Mouse (Mus musculus) forebrain, embryonic 14.5 days (tissue): ENCODE measurements around the gene Adk. TPM values are rescaled to one million over a fixed set of nuclear protein-coding genes. Genes with fewer than 3 reads are reported as not detected.
A peak's percentile ranks its signal among the peaks of the same experiment; 100 is the strongest.

Experiments used
- ATAC-seq: fragments of 200-750 bp; cut with Nextera tagmentation; 2 replicates; pipeline ENCODE4 v1.8.0; 2017; ENCODE audit warnings: mild to moderate bottlenecking, moderate library complexity
- DNase-seq: peaks from one replicate; pipeline ENCODE4 v3.0.0-alpha.2; 2015; ENCODE audit warnings: low spot score
- H3K27ac ChIP-seq: fragments of 300-500 bp; sonication (generic); 2 replicates; pipeline ENCODE4 v1.5.1; 2014; ENCODE audit warnings: low read depth, mild to moderate bottlenecking, control low read depth, low read length, moderate library complexity
- H3K27me3 ChIP-seq: fragments of 300-500 bp; sonication (generic); replicated peaks from 2 replicates; pipeline ENCODE4 v1.6.1; 2014; ENCODE audit warnings: low read length, control low read depth, mixed read lengths; ENCODE audit not compliant: control insufficient read depth, insufficient read depth
- H3K36me3 ChIP-seq: fragments of 300-500 bp; sonication (generic); 2 replicates; pipeline ENCODE4 v1.6.1; 2014; ENCODE audit warnings: low read length, control low read depth; ENCODE audit not compliant: control insufficient read depth, insufficient read depth
- H3K4me1 ChIP-seq: fragments of 300-500 bp; sonication (generic); 2 replicates; pipeline ENCODE4 v1.6.1; 2014; ENCODE audit warnings: antibody characterized with exemption, low read length, control low read depth; ENCODE audit not compliant: control insufficient read depth, insufficient read depth
- H3K4me2 ChIP-seq: fragments of 300-500 bp; sonication (generic); 2 replicates; pipeline ENCODE4 v1.6.1; 2014; ENCODE audit warnings: mild to moderate bottlenecking, control low read depth, low read length
- H3K4me3 ChIP-seq: fragments of 300-500 bp; sonication (generic); 2 replicates; pipeline ENCODE4 v1.5.1; 2014; ENCODE audit warnings: low read depth, low read length, control low read depth
- H3K9ac ChIP-seq: fragments of 300-500 bp; sonication (generic); 2 replicates; pipeline ENCODE4 v1.6.1; 2014; ENCODE audit warnings: mild to moderate bottlenecking, low read length, control low read depth, moderate library complexity
- H3K9me3 ChIP-seq: fragments of 300-500 bp; sonication (generic); replicated peaks from 2 replicates; pipeline ENCODE4 v1.6.1; 2016; ENCODE audit warnings: low read length, control low read depth, mixed read lengths; ENCODE audit not compliant: control insufficient read depth
- WGBS: fragments of 180-500 bp; shearing (Covaris S2); extraction: QIAGEN DNeasy Blood & Tissue Kit; methylation state at CpG from one replicate; pipeline ENCODE4 v1.1.7; 2014; 5-methylcytosine and 5-hydroxymethylcytosine counted together
- polyA plus RNA-seq: library from polyadenylated mRNA; unstranded; fragments of >200 nt; fragmentation: Nextera tagmentation; extraction: Ambion mirVana; gene quantifications from 2 replicates; pipeline ENCODE4 v1.2.1, GENCODE M21; 2014

Adk gene
- polyA plus RNA-seq, 1 experiment from 2014 or later: 79.9 TPM

DNA sequence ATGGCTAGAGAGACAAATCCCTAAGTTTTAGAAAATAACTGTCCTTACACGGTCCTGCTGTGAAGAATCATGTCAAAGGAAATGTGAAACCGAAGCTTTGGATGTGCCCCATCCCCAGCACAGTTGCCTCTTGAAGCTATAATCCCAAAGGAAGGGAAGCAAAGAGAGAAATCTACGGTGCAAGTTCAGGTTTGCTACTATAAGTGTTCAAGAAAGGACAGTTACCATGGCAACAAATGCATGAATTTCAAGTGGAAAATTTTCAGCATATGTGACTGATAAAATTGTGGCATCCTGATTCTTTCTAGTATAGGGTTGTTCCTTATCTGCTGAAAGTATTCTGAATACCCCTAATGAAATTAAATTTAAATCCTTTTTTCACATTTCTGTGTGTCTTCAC, 169.8 kb downstream of the Adk start:
- 0 out of 2 replicates have a peak overlapping the region, but pooled peaks have one; percentile 56 for H3K27ac ChIP-seq
- H3K36me3 ChIP-seq: no peaks in the 10 kb centered on the region
- peak; percentile 32; the same call in 1 of the 2 replicates for ATAC-seq
- H3K9me3 ChIP-seq: no peaks in the 10 kb centered on the region
- no peak overlapping the region for H3K9ac ChIP-seq
- WGBS: 49% methylated on average over 3 of the region's 3 CpGs
- no peaks in the 10 kb centered on the region for H3K27me3 ChIP-seq
- no peak overlapping the region for H3K4me3 ChIP-seq
- DNase-seq: peak; percentile 80
- H3K4me2 ChIP-seq: no peak overlapping the region
- peaks cover 6% of the 10 kb centered on the region for H3K4me1 ChIP-seq

DNA sequence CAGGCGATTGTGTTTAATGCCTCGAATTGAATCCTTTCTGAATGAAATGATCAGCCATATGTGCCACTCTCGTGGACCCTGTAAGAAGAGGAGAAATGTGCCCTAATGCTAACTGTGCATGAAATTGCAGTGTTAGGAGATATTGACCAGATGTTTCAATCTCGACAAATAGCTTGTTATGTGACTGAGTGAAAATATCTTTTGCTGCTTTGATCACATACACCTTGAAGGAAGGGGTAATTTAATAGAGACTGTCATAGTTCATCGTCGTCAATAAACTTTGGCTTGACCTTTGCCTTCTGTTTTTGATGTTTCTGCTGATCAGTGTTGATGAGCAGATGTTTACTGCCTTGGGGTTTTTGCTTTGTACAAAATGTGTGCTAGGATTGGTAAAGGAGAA, 171.1 kb downstream of the Adk start:
- DNase-seq (no peak), ATAC-seq (no peak; the same call in 1 of the 2 replicates)
- H3K9ac ChIP-seq: no peak overlapping the region
- WGBS: 90% methylated on average over 6 of the region's 6 CpGs
- H3K36me3 ChIP-seq: no peaks in the 10 kb centered on the region
- no peaks in the 10 kb centered on the region for H3K27me3 ChIP-seq
- no peak overlapping the region for H3K4me3 ChIP-seq
- H3K9me3 ChIP-seq: no peaks in the 10 kb centered on the region
- H3K4me2 ChIP-seq: no peak overlapping the region
- peaks cover 6% of the 10 kb centered on the region for H3K4me1 ChIP-seq
- H3K27ac ChIP-seq: no peak overlapping the region

DNA sequence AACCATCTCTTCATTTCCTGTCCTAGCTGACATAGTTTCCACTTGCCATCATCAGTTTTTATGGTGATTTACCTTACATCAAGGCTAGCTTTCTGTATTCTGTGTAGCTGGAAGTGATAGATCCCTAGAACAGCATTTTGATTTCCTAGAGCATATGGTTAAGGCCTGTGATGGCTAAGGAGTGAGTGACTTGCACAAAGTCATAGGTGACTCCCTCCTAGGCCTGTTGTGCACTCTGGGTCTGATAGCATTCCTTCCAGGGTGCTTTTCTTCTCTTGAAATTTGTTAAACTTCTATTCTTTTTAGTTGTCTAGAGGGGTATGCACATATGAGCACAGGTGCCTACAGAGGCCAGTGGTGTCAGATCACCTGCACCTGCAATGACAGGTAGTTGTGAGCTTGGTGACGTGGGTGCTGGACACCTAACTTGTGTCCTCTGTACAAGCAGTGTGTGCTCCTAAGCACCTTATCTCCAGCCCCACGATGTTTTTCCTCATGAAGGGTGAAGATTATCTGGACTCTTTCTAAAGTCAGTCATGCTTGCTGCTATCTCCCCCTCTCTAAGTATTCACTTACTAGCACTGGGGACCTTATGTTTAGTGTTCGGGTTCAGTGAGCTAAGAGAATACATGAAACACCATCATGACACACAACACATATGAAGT, 171.7 kb downstream of the Adk start:
- no peak for DNase-seq
- H3K4me3 ChIP-seq: no peak overlapping the region
- 90% methylated on average over 3 of the region's 3 CpGs for WGBS
- no peaks in the 10 kb centered on the region for H3K27me3 ChIP-seq
- no peak overlapping the region for H3K4me2 ChIP-seq
- no peak for ATAC-seq
- no peak overlapping the region for H3K27ac ChIP-seq
- no peak overlapping the region for H3K9ac ChIP-seq
- peaks cover 6% of the 10 kb centered on the region for H3K4me1 ChIP-seq
- no peaks in the 10 kb centered on the region for H3K36me3 ChIP-seq
- H3K9me3 ChIP-seq: no peaks in the 10 kb centered on the region

DNA sequence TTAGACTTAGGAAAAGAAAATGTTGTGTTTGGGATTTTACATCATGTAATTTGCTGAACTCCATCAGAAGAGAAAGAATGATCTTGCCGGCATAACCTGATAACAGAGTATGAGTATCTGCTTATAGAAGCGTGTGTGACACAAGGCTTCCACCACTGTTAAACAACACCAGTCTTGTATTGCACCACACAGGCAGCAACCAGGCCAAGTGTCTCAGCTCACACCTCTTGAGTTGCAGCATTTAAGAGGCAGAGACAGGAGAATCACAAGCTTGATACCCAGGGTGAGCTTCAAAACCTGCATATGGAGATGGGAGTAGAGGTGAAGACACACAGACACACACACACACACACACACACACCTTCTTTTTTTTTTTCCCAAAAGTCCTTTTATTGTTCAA, 184.7 kb downstream of the Adk start:
- DNase-seq (no peak), ATAC-seq (no peak)
- H3K27ac ChIP-seq: no peak overlapping the region
- no peak overlapping the region for H3K9ac ChIP-seq
- no peaks in the 10 kb centered on the region for H3K27me3 ChIP-seq
- 94% methylated on average over 2 of the region's 2 CpGs for WGBS
- no peak overlapping the region for H3K4me3 ChIP-seq
- no peaks in the 10 kb centered on the region for H3K36me3 ChIP-seq
- H3K4me2 ChIP-seq: no peak overlapping the region
- no peaks in the 10 kb centered on the region for H3K4me1 ChIP-seq
- H3K9me3 ChIP-seq: no peaks in the 10 kb centered on the region

DNA sequence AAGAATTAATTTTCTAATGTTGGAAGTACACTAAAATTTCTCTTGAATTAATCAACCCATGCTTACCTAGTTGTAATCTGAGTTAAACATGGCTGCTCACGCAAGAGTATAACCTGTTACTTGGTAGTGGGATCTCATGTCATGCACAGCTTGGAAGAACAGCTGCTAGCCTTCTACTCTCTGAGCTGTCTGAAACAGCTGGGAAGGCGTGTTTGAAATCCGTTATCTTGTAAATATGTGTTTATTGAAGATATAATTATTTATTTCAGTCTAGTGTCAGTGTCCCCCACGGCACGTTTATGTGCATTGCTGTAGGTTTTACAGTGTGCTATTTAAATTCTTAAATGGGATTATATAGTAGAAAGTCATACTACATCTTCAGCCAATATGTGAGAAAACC, 188.7 kb downstream of the Adk start:
- WGBS: 93% methylated on average over 5 of the region's 5 CpGs
- Histone ChIP-seq H3K36me3 (no peaks in the 10 kb centered on the region), H3K9me3 (no peaks in the 10 kb centered on the region), H3K9ac (no peak overlapping the region), H3K4me1 (no peaks in the 10 kb centered on the region), H3K27me3 (no peaks in the 10 kb centered on the region), H3K4me3 (no peak overlapping the region), H3K4me2 (no peak overlapping the region), H3K27ac (no peak overlapping the region)
- no peak for ATAC-seq
- DNase-seq: no peak

DNA sequence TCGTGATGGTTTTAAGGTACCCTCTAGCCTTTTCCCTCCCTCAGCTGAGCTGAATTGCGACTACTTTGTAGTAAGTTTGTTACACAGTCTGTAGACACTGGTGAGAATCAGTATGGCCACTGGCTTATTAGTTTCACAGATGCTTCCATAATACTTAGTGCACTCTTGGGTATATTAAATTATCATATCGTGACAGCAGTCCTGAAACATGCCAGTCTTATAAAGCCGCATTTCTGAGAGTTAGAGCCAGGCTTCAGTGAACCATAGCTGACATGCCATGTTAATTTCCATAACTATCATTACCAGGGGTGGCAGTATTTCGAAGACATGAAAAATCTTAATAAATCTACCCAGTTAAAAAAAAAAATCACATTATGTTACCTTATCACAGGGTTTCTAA, 199.0 kb downstream of the Adk start:
- no peak overlapping the region for H3K9ac ChIP-seq
- no peak for ATAC-seq
- no peaks in the 10 kb centered on the region for H3K27me3 ChIP-seq
- peak overlapping the region; percentile 93 for H3K27ac ChIP-seq
- no peaks in the 10 kb centered on the region for H3K36me3 ChIP-seq
- peak; percentile 66 for DNase-seq
- H3K9me3 ChIP-seq: no peaks in the 10 kb centered on the region
- peaks cover 17% of the 10 kb centered on the region for H3K4me1 ChIP-seq
- no peak overlapping the region for H3K4me3 ChIP-seq
- 21% methylated on average over 5 of the region's 5 CpGs for WGBS
- H3K4me2 ChIP-seq: no peak overlapping the region; the same call in 1 of the 2 replicates

DNA sequence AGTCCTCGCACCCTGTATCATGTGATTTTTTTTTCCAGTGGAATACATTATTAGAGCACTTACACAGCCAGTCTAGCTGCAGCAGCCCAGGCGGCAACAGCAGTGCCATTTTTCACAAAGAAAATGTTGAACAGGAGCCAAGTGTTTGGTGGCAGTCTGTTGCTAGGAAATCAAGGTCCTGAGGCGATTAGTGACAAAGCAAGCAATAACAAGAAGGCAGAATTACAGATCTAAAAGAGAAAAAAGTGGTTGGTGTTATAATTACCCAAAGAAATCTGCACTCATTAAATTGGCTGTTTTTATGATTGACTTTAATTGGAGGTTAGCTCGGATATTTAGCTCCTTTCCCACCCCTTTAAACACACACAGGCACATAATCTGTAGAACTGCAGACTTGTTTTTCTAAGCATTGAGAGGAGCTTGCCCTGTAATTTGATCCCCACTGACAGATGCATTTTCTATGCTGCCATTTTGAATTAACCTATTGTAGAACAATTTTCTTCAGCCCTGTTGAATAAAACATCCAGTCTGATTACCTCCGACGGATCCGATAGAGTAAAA, 200.0 kb downstream of the Adk start:
- peak overlapping the region; percentile 45; the same call in 1 of the 2 replicates for H3K9ac ChIP-seq
- WGBS: 2% methylated on average over 7 of the region's 7 CpGs
- H3K4me3 ChIP-seq: no peak overlapping the region
- peaks cover 17% of the 10 kb centered on the region for H3K4me1 ChIP-seq
- no peaks in the 10 kb centered on the region for H3K27me3 ChIP-seq
- peak; percentile 94 for ATAC-seq
- H3K27ac ChIP-seq: peak overlapping the region; percentile 93
- no peaks in the 10 kb centered on the region for H3K36me3 ChIP-seq
- DNase-seq: peak; percentile 99
- peak overlapping the region; percentile 39 for H3K4me2 ChIP-seq
- no peaks in the 10 kb centered on the region for H3K9me3 ChIP-seq

DNA sequence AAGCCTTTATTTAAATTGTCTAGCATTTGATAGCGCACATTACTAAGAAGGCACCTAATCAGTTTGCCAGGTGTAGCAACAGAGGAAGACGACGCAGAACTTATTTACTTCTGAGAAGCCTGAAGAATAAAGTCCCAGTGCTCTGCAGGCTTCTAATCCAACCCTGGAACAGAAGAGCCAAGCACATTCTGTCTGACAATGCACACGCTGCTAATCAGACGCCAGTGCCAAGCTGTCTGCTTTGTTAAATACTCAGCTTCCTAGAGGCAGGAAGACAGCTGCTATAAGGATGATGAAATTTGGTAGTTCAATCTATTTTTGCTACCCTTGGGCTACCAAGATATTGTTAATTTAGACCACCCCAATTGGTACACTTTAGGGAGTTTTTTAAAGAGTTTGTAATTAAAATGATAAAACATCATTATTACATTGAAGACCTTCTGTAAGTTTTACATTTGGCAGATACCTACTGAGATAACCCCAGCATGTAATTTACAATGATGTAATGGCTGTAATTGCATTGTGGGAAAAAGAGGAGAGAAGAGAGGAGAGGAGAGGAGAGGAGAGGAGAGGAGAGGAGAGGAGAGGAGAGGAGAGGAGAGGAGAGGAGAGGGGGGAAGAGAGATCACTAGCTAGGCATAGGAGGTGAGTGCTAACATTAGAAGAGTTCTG, 201.1 kb downstream of the Adk start:
- no peak overlapping the region for H3K4me3 ChIP-seq
- H3K27me3 ChIP-seq: no peaks in the 10 kb centered on the region
- peaks cover 17% of the 10 kb centered on the region for H3K4me1 ChIP-seq
- no peaks in the 10 kb centered on the region for H3K9me3 ChIP-seq
- peak overlapping the region; percentile 92 for H3K27ac ChIP-seq
- ATAC-seq (peak; percentile 72), DNase-seq (peak; percentile 97)
- peak overlapping the region; percentile 32; the same call in 1 of the 2 replicates for H3K9ac ChIP-seq
- WGBS: 3% methylated on average over 5 of the region's 5 CpGs
- peak overlapping the region; percentile 28; the same call in 1 of the 2 replicates for H3K4me2 ChIP-seq
- no peaks in the 10 kb centered on the region for H3K36me3 ChIP-seq

DNA sequence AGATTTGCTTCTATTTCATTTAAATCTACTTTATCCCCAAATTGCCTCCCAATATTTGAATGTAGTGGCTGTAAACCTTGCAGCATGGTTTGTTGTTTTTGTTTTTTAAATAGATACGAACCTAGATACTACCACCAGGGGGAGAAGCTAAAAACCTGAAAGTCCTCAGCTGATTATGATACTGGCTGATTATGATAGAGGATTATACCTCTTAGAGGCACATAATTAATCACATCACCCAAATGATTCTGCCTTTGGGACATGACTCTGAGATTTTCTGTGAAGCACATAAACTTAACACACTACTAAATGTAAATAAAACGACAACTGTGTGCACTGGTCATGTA, 201.6 kb downstream of the Adk start:
- peak; percentile 85 for DNase-seq
- Histone ChIP-seq H3K9ac (no peak overlapping the region), H3K27ac (peak overlapping the region; percentile 92), H3K4me1 (peaks cover 17% of the 10 kb centered on the region), H3K27me3 (no peaks in the 10 kb centered on the region), H3K36me3 (no peaks in the 10 kb centered on the region), H3K4me2 (peak overlapping the region; percentile 34), H3K4me3 (no peak overlapping the region), H3K9me3 (no peaks in the 10 kb centered on the region)
- no peak for ATAC-seq
- 17% methylated on average over 2 of the region's 2 CpGs for WGBS
